8 mouse cellular contexts compared by ENCODE assay signal in the genomic region with DNA sequence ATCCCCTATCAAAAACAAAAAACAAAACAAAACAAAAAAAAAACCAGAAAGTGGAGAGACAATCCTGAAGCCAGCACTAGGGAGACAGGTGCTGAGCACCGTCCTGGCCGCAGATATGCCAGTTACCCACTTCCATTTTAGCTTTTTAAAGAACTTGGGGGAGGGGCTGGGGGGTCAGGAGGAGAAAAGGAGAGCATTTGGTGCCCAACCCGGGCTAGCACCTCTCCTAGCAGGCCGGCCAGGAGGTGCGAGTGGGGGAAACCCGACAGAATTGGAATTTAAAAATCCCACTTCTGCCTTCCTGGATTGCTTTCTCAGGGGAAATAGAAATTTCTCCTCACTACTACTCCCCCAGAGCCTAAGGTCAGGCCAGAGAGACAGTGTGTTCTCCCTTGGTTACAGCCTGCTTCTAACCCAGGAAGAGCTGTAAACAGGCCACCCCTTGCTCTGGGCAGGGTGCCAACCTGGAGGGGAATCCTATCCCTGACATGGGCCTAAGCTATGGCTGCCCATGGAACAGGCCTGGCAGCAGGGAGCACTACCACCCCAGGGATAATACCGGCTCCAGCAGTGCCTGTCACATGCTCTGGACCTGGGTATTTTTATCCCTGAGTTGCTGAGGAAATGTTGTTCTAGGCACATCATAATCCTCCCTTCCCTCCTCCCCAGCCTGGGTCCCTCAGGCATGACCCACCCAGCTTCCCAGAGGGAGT. TPM values are rescaled to one million over a fixed set of nuclear protein-coding genes. Genes with fewer than 3 reads are reported as not detected.
DNase-seq lines count a peak whose midpoint lies in the region; ATAC-seq and TF ChIP-seq lines count a peak whose summit lies in the region.

No protein-coding gene starts in this region.

- H3K27me3 ChIP-seq in intestine, embryonic 15.5 days (replicated peaks), result no peaks in the 10 kb centered on the region
- H3K27me3 ChIP-seq in liver, embryonic 13.5 days, result no peaks in the 10 kb centered on the region

- no peak for TF ChIP-seq CTCF in lung, adult 2 months (IDR thresholded peaks at IDR 0.05; ENCODE audit: insufficient read depth, low read length)

- peaks cover 35% of the 10 kb centered on the region for H3K36me3 ChIP-seq in intestine, embryonic 15.5 days
- peaks cover 64% of the 10 kb centered on the region for H3K36me3 ChIP-seq in liver, embryonic 13.5 days

- peak overlapping the region; percentile 87 for H3K27ac ChIP-seq in intestine, embryonic 15.5 days
- H3K27ac ChIP-seq in liver, embryonic 13.5 days, result peak overlapping the region; percentile 50

- 0 out of 2 replicates have a peak overlapping the region, but pooled peaks have one; percentile 20 for H3K9ac ChIP-seq in intestine, embryonic 15.5 days
- H3K9ac ChIP-seq in liver, embryonic 13.5 days, result peak overlapping the region; percentile 63; the same call in 1 of the 2 replicates

- 14% methylated on average over 7 of the region's 7 CpGs for WGBS in lung, adult 2 months
- WGBS in intestine, embryonic 15.5 days, result 37% methylated on average over 7 of the region's 7 CpGs
- WGBS in liver, embryonic 13.5 days (ENCODE audit: insufficient replicate concordance), result 58% methylated on average over 7 of the region's 7 CpGs

- H3K4me2 ChIP-seq in intestine, embryonic 15.5 days (replicated peaks), result peak overlapping the region; percentile 93
- H3K4me2 ChIP-seq in liver, embryonic 13.5 days, result peak overlapping the region; percentile 79

- no peak for TF ChIP-seq POLR2A in lung, adult 2 months (IDR thresholded peaks at IDR 0.05; ENCODE audit: borderline replicate concordance, extremely low read depth, low read depth, low read length)

- DNase-seq in lung, adult 18-20 months, result peak; percentile 63 to 78
- DNase-seq in lung, adult 2 months, result no peak
- peak; percentile 77 for DNase-seq in cerebellum, adult 9-10 months
- DNase-seq in gastrocnemius, postnatal 4 days (ENCODE audit: low spot score in 2 of 2), result peak; percentile 47 to 75
- DNase-seq in liver, embryonic 13.5 days, result no peak
- DNase-seq in ovary, adult 18-20 months (ENCODE audit: low spot score), result peak; percentile 84

- H3K4me1 ChIP-seq in lung, adult 2 months (ENCODE audit: control insufficient read depth, insufficient read depth, low read length), result peaks cover 37% of the 10 kb centered on the region
- H3K4me1 ChIP-seq in intestine, embryonic 15.5 days (replicated peaks), result peaks cover 60% of the 10 kb centered on the region
- peaks cover 74% of the 10 kb centered on the region for H3K4me1 ChIP-seq in liver, embryonic 13.5 days (replicated peaks)

- no peaks in the 10 kb centered on the region for H3K9me3 ChIP-seq in intestine, embryonic 15.5 days
- H3K9me3 ChIP-seq in liver, embryonic 13.5 days (replicated peaks), result no peaks in the 10 kb centered on the region

- no peak for ATAC-seq in intestine, embryonic 15.5 days
- no peak for ATAC-seq in liver, embryonic 13.5 days (ENCODE audit: low read depth)
- ATAC-seq in CD4-positive, CD25-positive, alpha-beta regulatory T cell, adult 4 months, result no peak

- no peak overlapping the region for H3K4me3 ChIP-seq in lung, adult 2 months (replicated peaks; ENCODE audit: extremely low read depth, low read depth, low read length)
- no peak overlapping the region for H3K4me3 ChIP-seq in intestine, embryonic 15.5 days (replicated peaks)
- peak overlapping the region; percentile 56; the same call in 1 of the 2 replicates for H3K4me3 ChIP-seq in liver, embryonic 13.5 days (replicated peaks)

RNA-seq across cellular contexts. Expression of gene Nfe2l1, which starts 4.8 kb away (rescaled TPM):
- polyA plus RNA-seq in lung, adult 2 months (2012; rRNA removed), result 225 and 264 TPM in 2 replicates
- total RNA-seq in gastrocnemius, postnatal 4 days (2021), result 100 to 1,000 TPM; 200 to 204 TPM
- polyA plus RNA-seq in intestine, embryonic 15.5 days (2015; fragmentation: Nextera tagmentation; extraction: Ambion mirVana), result 50.4 and 52.6 TPM in 2 replicates
- 19.2 and 20.2 TPM in 2 replicates for polyA plus RNA-seq in liver, embryonic 13.5 days (2015; fragmentation: Nextera tagmentation; extraction: Ambion mirVana)
- 10 to 100 TPM; 21.3 to 26.1 TPM for polyA plus RNA-seq in CD4-positive, CD25-positive, alpha-beta regulatory T cell, adult 4 months (2017; shearing (Covaris generic))

RNA-seq across cellular contexts. Expression of gene Copz2, which starts 24.7 kb away (rescaled TPM):
- 39.7 and 44.8 TPM in 2 replicates for polyA plus RNA-seq in lung, adult 2 months (2012; rRNA removed)
- 10 to 100 TPM; 71.4 to 77.1 TPM for total RNA-seq in gastrocnemius, postnatal 4 days (2021)
- polyA plus RNA-seq in intestine, embryonic 15.5 days (2015; fragmentation: Nextera tagmentation; extraction: Ambion mirVana), result 93.5 and 94.6 TPM in 2 replicates
- polyA plus RNA-seq in liver, embryonic 13.5 days (2015; fragmentation: Nextera tagmentation; extraction: Ambion mirVana), result 19.7 and 20.0 TPM in 2 replicates
- not detected for polyA plus RNA-seq in CD4-positive, CD25-positive, alpha-beta regulatory T cell, adult 4 months (2017; shearing (Covaris generic))

RNA-seq across cellular contexts. Expression of gene Cbx1, which starts 36.0 kb away (rescaled TPM):
- 15.3 and 19.0 TPM in 2 replicates for polyA plus RNA-seq in lung, adult 2 months (2012; rRNA removed)
- total RNA-seq in gastrocnemius, postnatal 4 days (2021), result 10 to 100 TPM; 68.9 to 71.8 TPM
- polyA plus RNA-seq in intestine, embryonic 15.5 days (2015; fragmentation: Nextera tagmentation; extraction: Ambion mirVana), result 92.8 and 101 TPM in 2 replicates
- 47.5 and 51.9 TPM in 2 replicates for polyA plus RNA-seq in liver, embryonic 13.5 days (2015; fragmentation: Nextera tagmentation; extraction: Ambion mirVana)
- polyA plus RNA-seq in CD4-positive, CD25-positive, alpha-beta regulatory T cell, adult 4 months (2017; shearing (Covaris generic)), result 10 to 100 TPM; 50.8 to 52.7 TPM

RNA-seq across cellular contexts. Expression of gene Snx11, which starts 47.6 kb away (rescaled TPM):
- 23.5 and 26.8 TPM in 2 replicates for polyA plus RNA-seq in lung, adult 2 months (2012; rRNA removed)
- total RNA-seq in gastrocnemius, postnatal 4 days (2021), result 10 to 100 TPM; 14.0 to 15.3 TPM
- 14.4 and 14.6 TPM in 2 replicates for polyA plus RNA-seq in intestine, embryonic 15.5 days (2015; fragmentation: Nextera tagmentation; extraction: Ambion mirVana)
- 9.7 and 10.6 TPM in 2 replicates for polyA plus RNA-seq in liver, embryonic 13.5 days (2015; fragmentation: Nextera tagmentation; extraction: Ambion mirVana)
- 10 to 100 TPM; 11.7 to 21.8 TPM for polyA plus RNA-seq in CD4-positive, CD25-positive, alpha-beta regulatory T cell, adult 4 months (2017; shearing (Covaris generic))

Comparison
In these comparisons a context has a peak if more than half of its experiments do, and no peak if none do; other contexts are left out.
1. DNase-seq: peak in lung, adult 18-20 months (2 of 2), cerebellum, adult 9-10 months (single experiment), gastrocnemius, postnatal 4 days (2 of 2) and ovary, adult 18-20 months (single experiment); none in lung, adult 2 months (single experiment) and liver, embryonic 13.5 days (single experiment).
2. RNA of gene Copz2, which starts 24.7 kb away (polyA plus RNA-seq): 93.5 to 94.6 TPM in intestine, embryonic 15.5 days, 39.7 to 44.8 TPM in lung, adult 2 months and 19.7 to 20.0 TPM in liver, embryonic 13.5 days; not detected in CD4-positive, CD25-positive, alpha-beta regulatory T cell, adult 4 months; every median in the first group is over 10 times any median in the second.